Mouse (Mus musculus) common myeloid progenitor, adult 5-6 weeks (primary cell): ENCODE measurements around the gene Frrs1l. TPM values are rescaled to one million over a fixed set of nuclear protein-coding genes. Genes with fewer than 3 reads are reported as not detected.

ENCODE experiments used
- ATAC-seq: replicated peaks from 2 replicates; pipeline ENCODE4 v1.8.0; 2016; ENCODE audit warnings: low read depth, mild to moderate bottlenecking, moderate TSS enrichment, inconsistent platforms; ENCODE audit not compliant: poor library complexity, severe bottlenecking
- total RNA-seq: library from RNA; stranded (forward); fragments of 200-1000, 187-1606 nt; gene quantifications from 2 replicates; pipeline ENCODE4 v1.2.3, GENCODE M21; 2017

Frrs1l gene
- total RNA-seq, 1 experiment from 2014 or later = not detected

DNA sequence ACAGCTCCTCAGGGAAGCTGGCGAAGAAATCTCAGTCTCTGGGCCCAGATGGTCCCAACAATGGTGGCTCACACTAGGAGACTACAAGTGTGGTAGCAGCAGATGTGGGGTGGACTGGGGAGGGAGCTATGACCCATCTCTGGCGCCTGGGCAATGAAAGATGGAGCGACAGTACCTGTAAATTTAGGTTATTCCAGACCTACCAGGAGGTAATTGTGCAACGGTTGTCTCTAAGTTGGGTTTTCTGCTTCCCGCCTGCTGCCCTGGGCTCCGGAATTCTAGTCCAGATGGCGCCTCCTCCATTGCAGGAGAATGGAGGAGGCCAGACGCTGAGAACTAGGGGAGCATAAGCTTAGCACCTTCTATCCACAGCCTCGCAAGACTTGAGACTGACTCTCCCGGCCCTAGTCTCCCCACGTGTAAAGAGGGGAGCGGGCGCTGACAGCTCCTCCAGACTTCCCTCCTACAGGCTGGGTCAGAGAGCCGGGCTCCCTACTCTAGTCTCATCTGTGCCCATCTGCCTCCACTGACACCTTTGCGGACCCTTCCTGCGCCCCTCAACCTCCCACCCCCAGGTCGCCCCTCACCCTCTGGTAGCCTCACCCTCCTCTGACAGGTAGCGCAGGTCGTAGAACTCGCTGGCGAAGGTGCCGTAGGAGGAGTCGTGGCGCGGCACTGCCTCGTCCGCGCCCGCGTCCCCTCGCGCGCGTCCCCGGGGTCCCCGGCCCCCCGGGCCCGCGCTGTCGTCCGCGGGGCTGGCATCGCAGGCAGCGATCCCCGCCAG, 568 bp downstream of the Frrs1l start:
- no peak for ATAC-seq

DNA sequence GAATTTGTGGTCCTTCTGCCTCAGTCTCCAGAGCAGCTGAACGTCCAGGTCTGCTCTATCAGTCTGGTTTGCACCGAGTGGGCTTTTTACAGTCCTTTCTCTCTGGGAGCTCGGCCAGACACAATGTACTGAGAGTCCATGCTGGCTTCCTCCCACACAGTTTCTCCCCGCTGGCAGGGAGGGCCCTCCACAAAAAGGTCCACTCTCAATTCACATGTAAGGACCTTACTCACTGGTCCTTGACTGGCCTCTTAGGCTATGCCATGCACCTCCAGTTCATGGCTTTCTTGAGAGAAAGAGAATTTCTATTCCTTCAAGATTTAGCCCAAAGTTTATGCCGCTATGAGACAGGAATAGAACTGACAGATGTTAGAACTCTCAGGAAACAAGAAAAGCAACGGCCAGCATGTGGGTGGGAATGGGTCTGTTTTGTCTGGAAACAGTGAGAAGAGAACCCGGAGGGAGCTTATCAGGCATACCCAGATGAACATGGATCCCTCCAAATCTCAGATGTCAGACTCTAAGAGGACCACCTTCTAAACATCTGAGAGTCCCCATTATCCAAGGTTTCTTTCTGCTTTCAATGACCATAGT, 24.5 kb downstream of the Frrs1l start:
- no peak for ATAC-seq

DNA sequence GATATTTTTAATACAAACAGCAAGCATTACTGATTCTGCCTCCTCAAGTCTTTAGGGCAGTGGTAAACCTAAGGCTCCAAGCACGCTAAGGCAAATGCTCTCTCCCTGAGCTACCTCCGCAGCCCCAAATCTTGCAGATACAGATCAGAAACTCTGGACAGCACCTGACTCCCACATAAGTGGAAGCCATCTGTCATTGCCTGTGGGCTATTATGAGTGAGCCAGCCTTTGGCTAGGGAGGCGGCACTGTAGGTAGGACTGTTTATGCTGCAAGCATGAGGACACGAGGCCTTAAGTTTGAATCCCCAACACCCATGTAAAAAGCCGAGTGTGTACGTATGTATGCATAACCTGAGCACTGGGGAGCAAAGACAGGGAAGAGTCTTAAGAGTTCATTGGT, 26.5 kb downstream of the Frrs1l start:
- ATAC-seq = no peak

DNA sequence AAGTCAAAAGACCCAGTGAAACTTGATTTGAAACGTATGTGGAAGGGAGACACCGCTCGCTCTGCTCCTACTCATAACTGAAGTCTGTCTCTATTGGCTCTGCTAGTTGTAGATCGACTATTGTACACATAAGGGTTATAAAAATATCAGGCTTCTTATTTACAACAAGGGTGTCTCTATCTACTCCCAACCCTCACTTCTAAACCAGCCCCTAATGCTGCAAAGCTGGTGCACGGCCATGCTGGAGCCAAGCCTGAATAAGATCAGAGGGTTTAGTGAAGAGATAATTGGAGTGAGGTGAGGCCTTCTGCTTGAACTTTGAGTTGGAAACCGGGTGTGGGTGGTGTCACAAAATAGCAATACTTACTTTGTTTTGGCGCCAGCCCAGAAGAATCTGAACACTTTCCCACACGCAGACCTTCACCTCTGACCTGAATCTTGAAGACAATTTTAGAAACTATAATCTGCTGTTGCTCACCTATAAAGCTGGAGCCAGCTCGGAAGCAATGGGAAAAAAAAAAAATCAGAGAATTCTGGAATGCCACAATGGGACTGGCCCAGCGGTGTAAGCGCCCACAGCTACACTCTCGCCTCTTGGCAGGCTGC, 28.8 kb downstream of the Frrs1l start:
- no peak for ATAC-seq

DNA sequence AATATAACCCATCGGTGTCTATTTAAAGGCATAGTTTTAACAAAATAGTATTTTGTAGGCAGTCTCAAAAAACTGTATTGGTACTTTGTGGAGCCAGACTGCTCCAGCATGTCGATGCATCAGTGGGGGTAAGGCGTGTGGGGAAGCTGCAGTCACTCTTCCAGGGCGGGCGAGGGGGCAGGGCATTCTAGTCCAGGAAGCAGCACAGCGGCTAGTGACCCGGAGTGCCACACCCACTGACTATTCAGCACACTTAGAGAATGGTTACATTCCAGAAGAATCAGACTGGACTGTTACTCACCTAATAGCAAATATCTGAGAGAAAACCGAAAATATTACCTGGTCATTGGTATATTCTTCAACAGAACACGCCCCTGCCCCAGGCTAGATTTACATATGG, 32.7 kb downstream of the Frrs1l start:
- ATAC-seq = peak; percentile 81

DNA sequence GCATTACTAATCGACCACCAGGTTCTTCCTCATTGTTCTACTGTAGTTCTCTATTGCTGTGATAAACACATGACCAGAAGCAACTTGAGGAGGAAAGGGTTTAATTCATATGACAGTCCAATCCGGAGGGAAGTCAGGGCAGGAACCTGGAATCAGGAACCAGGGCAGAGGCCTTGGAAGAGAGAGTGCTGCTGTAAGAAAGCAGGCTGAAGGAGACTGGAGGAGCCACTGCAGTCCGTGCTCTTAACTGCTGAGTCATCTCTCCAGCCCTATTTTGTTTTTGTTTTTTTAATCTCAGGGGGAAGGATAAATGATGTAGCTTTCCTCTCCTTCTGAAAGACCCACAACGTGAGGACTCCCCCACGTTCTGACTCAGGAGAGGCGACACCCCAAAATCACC, 37.0 kb downstream of the Frrs1l start:
- no peak for ATAC-seq

DNA sequence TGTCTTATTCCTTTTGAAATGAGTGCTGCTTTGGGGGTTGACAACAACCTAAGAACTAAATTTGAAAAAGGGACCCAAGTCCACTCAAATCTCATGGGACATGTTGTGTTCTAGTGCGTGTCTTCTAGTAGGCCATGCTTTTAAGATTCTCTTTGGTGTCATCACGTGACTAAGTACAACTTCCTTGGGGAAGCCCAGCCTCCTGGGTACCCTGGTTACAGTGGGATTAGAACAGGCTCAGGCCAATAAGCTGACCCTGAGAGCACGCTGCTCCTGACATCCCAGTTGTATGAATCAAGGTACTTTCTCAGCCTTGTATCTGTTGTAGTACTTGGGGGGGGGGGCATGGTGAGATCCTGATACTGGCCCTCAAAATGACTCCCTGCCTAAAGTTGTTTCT, 38.5 kb downstream of the Frrs1l start:
- ATAC-seq = no peak

DNA sequence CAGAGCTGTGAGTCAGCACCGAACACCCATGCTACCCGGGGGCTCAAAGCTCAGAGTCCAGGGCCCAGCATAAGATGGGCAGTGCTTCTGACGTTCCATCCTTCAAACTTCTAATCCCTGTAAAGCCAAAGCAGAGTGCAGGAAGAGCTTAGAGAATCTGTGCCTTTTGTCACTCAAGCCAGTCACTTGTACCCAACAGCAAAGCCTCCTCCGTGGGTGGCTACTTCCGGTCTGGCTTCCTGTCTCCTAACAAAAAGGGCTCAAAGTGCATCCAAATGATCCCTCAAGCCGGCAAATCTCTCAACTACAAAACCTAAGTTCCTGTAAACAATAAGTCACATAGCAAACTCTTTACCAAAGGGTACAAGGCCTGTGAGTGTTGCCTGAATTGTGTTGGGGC, 40.7 kb downstream of the Frrs1l start:
- no peak for ATAC-seq

DNA sequence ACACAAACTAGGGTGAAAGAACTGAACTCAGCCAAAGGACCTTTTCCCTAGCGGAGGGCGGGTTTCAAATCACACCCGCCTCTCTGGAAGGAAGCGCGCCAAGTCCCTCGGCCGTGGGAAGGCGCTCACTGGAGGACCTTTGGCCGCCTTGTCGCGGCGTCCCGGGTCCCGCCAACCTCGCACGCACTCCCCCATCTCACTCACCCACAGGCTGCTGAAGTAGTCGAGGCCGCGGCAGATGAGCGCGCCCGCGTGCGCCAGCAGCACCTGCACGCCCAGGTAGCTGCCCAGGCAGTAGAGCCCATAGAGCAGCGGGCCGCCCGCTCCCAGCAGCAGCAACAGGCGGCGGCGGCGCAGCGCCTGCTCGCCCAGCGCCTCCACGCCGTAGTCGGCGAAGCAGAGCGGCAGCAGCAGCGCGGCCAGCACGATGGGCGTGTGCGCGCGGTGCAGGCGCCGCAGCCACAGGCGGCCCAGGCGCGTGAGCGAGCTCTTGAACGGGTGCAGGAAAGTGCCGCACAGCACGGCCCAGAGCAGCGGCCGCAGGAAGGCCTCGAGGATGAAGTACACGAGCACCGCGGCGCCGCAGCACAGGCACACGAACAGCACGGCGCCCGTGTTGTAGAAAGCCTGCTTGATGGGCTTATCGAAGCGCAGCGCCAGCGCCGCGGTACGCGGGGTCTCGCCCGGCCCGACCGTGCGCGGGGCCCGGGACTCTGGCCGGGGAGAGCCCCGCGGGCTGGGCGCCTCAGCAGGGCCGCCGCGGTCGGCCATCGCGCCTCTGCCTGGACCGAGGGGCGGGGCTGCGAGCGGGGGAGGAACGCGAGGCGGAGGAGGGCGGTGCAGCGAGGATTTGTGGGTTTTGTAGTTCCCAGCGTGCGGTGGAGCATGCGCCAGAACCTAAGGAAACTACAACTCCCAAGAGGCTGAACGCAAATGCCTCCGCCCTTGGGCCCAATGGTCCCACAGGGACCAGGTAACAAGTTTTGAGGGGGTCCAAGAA, 43.2 kb downstream of the Frrs1l start, which contains the start of gene Tmem245:
Gene Tmem245 (minus strand): TSS at position 797 of the 1,000 bp plus-strand sequence.
- peak; percentile 97 for ATAC-seq

DNA sequence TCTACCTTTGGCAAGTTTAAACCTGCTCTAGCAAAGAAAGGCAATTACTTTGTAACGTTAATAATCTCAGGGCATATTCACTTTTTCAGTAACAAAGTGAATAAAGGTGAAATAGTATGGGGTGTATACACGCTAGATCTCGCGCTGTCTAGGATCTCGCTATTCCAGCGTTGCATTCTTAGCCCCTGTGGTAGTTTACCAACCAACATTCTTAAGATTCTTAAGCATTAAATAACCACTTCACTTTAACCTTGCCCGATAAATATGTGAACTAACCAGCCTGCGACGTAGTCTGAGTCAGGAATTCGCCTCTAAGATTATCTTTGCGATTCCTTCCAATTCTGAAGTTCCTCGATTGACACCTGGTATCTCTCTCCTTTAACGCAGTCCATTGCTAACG, 44.0 kb downstream of the Frrs1l start:
- no peak for ATAC-seq

DNA sequence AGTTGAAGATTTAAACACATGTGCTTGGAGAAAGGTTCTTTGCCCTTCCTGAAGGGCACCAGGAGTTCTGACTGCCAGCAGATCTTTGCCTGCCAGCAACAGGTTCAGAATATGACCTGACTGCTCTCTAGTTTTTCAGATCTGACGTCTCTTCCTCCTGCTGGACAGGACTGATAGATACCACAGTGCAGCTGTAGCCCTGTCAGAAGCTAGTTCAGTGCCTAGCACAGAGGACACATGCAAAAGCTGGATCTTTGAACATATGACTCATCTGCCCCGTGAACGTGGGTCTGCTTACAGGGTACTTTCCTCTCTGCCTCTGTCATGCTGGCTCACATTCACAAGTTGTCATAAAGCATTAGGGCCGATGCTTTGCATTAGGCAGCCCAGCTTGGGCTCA, 45.9 kb downstream of the Frrs1l start:
- no peak for ATAC-seq

DNA sequence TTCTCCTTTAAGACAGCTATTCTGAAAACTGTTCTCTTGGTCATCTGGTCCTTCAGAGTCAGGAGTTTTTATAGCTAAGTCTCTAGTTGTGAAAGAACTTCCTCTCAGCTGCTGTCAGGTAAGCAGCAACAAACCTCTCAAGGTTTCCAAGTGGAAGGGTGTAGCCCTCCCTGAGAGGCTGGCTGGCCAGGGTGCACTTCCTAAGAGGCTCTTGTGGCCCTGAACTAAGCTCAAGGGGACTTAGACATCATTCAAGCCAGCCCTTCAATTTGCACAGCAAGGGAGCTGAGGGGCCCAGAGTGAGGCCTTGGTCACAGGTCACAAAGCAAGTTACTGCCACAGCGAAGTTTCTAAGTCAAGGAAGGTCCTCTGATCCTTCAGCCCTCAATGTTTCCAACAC, 46.9 kb downstream of the Frrs1l start:
- ATAC-seq = no peak

DNA sequence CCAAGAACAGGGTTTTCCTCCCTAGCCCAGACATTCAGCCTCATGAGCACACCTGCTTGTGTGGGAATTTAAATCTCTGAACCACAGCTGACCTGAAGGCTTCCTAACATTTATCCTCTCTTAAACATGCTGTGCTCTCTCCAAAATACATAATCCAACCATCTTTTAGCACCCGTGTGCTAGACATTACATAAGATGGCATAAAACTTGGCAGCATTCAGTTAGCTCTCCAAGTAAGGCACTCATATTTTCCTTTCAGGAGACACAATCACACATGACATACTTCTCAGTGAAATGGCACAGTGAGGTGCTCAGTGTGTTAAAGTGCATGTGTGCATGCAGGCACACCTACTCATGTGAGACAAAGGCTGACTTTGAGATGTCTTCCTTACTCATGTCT, 47.6 kb downstream of the Frrs1l start:
- no peak for ATAC-seq

DNA sequence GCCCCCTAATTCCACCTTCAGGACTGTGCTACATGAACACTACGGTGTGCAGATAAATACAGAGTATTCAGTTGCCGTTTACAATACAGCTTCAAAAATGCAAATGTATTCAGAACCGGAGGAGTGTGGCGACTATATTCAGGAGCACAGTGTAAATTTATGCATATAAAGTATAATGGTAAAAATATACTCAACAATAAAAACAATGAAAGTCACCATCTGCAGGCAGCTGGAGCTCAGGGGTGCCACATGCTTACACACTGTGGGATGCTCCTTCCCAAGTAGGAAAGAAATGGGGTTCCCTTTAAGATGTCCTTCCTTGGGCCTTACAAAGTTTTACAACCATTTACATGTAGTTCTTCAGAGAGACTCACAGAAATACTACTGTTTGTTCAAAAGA, 48.7 kb downstream of the Frrs1l start:
- no peak for ATAC-seq

DNA sequence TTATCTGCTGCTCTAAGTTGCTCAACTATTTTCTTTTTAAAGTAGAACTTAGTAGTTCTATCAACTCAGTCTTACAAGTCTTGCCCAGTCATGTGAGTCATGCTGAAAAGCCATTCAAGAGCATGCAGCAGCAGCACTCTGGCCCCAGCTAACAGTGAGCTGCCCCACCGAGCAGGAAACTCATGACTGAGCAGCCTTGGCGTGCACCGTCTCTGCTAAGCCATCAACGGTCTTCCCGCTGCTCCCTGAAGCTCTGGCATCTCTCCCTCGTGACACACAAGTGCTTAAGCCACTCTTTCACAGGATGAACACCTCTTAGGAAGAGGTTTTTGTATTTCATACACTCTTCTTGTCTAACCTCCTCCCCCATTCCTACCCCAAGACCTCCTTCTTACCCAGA, 53.1 kb downstream of the Frrs1l start:
- ATAC-seq = 0 out of 2 replicates have a peak, but pooled peaks have one; percentile 22

DNA sequence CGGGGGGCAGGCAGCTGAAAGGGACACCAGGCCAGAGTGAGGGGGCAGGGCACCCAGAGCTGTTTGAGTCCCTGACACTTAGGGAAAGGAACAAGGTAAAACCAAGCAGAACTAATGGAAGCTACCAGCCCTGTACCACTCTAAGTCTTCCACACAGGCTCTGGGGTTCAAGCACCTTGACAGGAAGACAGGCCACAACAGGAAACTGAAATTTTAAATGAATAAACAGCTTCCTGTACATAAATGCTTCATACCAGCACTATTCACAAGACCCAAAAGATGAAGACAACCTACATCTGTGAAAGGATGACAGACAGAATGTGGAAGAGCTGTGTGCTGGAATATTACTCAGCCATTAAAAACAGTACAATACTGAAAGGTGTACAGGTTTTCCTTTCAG, 54.9 kb downstream of the Frrs1l start:
- no peak for ATAC-seq

DNA sequence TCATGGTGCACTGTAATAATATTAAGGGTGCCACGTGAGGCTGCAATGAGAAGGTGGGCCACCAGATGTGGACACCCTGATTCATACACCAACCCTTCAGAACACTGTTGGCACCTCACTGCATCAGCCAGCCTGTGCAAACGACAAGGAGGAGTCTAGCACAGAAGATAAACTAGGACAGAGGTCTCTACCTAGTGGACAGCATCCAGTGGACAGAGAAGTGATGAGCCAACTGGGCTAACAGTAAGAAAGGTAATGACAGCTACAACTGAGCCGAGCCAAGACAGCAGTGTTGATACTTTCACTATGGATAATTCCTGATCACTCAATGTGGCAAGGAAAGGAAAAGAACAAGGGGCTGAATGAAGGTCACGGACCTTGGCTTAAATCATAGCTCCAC, 57.0 kb downstream of the Frrs1l start:
- no peak for ATAC-seq

DNA sequence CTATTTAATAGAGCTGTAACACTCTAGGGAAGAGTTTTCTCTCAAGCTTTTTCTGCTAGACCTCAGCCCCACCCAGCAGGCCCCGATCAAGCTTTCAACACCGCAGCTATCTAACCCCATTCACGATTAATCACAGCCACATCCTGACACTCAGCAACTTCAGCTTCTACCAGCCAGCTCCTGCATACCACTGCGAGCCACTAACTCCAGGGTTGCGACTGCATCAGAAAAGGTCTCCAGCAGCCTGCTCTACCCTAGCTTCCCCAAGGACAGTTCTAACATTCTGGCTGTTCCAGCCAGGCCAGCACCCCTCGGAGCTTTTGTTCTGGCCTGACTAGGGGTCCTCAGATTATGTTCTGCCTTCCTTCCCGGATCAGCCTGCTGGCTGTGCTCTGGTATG, 58.1 kb downstream of the Frrs1l start:
- ATAC-seq = peak; percentile 54; the same call in 1 of the 2 replicates

DNA sequence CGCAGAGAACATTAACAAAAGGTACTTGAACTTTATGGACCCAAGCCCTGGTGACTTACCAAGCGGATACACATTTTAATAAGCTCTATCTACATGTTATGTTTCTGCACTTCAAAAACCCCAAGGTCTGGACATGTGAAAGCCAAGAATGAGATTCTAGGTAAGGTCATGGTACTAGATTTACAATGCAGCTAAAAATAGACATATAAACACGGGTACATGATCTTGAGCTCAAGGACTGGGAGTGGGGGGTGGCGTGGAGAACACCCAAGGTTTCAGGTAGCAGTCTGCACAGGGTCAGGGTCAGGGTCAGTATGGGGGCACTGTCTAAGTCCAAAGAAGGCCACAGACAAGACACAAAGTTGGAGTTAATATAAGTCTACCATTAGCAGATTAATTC, 59.9 kb downstream of the Frrs1l start:
- ATAC-seq = no peak

DNA sequence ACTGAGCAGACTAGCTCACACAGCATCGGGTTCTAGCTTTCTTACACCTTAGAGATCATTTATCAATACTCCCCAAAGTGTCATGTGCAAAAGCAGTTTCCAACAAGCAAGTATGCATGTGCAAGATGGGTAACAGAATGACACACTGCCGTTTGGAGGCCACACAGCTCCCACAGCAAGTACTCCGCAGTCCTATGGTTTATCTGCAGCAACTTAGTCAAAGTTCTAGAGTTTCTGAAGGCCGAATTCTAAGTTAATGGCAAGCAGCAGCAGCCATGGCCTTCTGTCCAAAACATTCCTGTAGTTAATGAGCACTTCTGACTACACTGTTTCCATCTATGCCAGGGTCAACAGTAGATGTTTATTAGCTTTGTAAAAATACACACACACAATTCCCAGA, 63.2 kb downstream of the Frrs1l start:
- ATAC-seq = no peak
